Mouse (Mus musculus): Measurements from ENCODE around the gene Olfr462. TPM values are rescaled to one million over a fixed set of nuclear protein-coding genes. Genes with fewer than 3 reads are reported as not detected.
"Not testable (repeated sequence)": the region's sequence is repeated elsewhere in the genome, so short reads cannot be mapped to it uniquely, and the experiment has no call there.

The Olfr462 gene
- not detected for total RNA-seq (2021)
- long read RNA-seq, experiment 1 = 0 reads
- long read RNA-seq, experiment 2 = 0 reads

GRCm38 (mm10) chr11:87892168-87892567 is at the start of gene Olfr462:
TSS of gene Olfr462 (minus strand) at chr11:87892268.
- intact Hi-C loops (cut with DNase I) = no loop called here
- DNase-seq = no peak

- intact Hi-C loops (cut with DNase I) = no loop called here
- no peak for DNase-seq
Observed at GRCm38 (mm10) chr11:87935467-87935866, 43.4 kb upstream of the Olfr462 start.

GRCm38 (mm10) chr11:87933731-87934130 is 41.7 kb upstream of the Olfr462 start:
- no peak for DNase-seq
- intact Hi-C loops (cut with DNase I) = no loop called here

- no peak for DNase-seq
- intact Hi-C loops (cut with DNase I) = no loop called here
Observed at GRCm38 (mm10) chr11:87930348-87930747, 38.3 kb upstream of the Olfr462 start.

GRCm38 (mm10) chr11:87920966-87921365 is 28.9 kb upstream of the Olfr462 start, which contains the start of gene Olfr464:
TSS of gene Olfr464 (minus strand) at chr11:87920967.
- no peak for DNase-seq
- intact Hi-C loops (cut with DNase I) = no loop called here

- DNase-seq = no peak
- intact Hi-C loops (cut with DNase I) = no loop called here
Observed at GRCm38 (mm10) chr11:87920301-87920700, 28.2 kb upstream of the Olfr462 start.

- intact Hi-C loops (cut with DNase I) = no loop called here
- DNase-seq = no peak
Observed at GRCm38 (mm10) chr11:87916005-87916404, 23.9 kb upstream of the Olfr462 start.

GRCm38 (mm10) chr11:87904331-87904730 is 12.3 kb upstream of the Olfr462 start:
- no peak for DNase-seq

GRCm38 (mm10) chr11:87897287-87897686 is 5.2 kb upstream of the Olfr462 start, which contains the start of gene Olfr463:
TSS of gene Olfr463 (minus strand) at chr11:87897387.
- no peak for DNase-seq
- intact Hi-C loops (cut with DNase I) = no loop called here

More at GRCm38 (mm10) chr11:87904331-87904730, 12.3 kb upstream of the Olfr462 start:
- intact Hi-C loops (cut with DNase I) = no loop called here

- no peak for DNase-seq
- intact Hi-C loops (cut with DNase I) = no loop called here
Observed at GRCm38 (mm10) chr11:87884856-87885255, 7.2 kb downstream of the Olfr462 start.

- intact Hi-C loops (cut with DNase I) = no loop called here
- no peak for DNase-seq
Observed at GRCm38 (mm10) chr11:87883493-87883892, 8.6 kb downstream of the Olfr462 start.

- no peak for DNase-seq
- intact Hi-C loops (cut with DNase I) = no loop called here
Observed at GRCm38 (mm10) chr11:87881714-87882113, 10.4 kb downstream of the Olfr462 start.

- intact Hi-C loops (cut with DNase I) = no loop called here
- DNase-seq = no peak
Observed at GRCm38 (mm10) chr11:87879826-87880225, 12.2 kb downstream of the Olfr462 start.

GRCm38 (mm10) chr11:87875436-87875835 is 16.6 kb downstream of the Olfr462 start, which contains the start of gene Epx:
TSS of gene Epx (minus strand) at chr11:87875536.
- no peak for DNase-seq
- intact Hi-C loops (cut with DNase I) = no loop called here

- DNase-seq = no peak
- intact Hi-C loops (cut with DNase I) = no loop called here
Observed at GRCm38 (mm10) chr11:87871766-87872165, 20.3 kb downstream of the Olfr462 start.

- intact Hi-C loops (cut with DNase I) = no loop called here
- DNase-seq = no peak
Observed at GRCm38 (mm10) chr11:87870096-87870495, 22.0 kb downstream of the Olfr462 start.

- intact Hi-C loops (cut with DNase I); DNase-seq: not testable (repeated sequence)
Observed at GRCm38 (mm10) chr11:87866891-87867290, 25.2 kb downstream of the Olfr462 start.

- no peak for DNase-seq
- intact Hi-C loops (cut with DNase I) = no loop called here
Observed at GRCm38 (mm10) chr11:87862805-87863204, 29.3 kb downstream of the Olfr462 start.

GRCm38 (mm10) chr11:87860426-87860825 is 31.6 kb downstream of the Olfr462 start:
- no peak for DNase-seq
- intact Hi-C loops (cut with DNase I) = no loop called here

GRCm38 (mm10) chr11:87859273-87859672 is 32.8 kb downstream of the Olfr462 start:
- intact Hi-C loops (cut with DNase I) = no loop called here
- DNase-seq = no peak

- no peak for DNase-seq
- intact Hi-C loops (cut with DNase I) = no loop called here
Observed at GRCm38 (mm10) chr11:87854550-87854949, 37.5 kb downstream of the Olfr462 start.

- intact Hi-C loops (cut with DNase I) = no loop called here
- DNase-seq = no peak
Observed at GRCm38 (mm10) chr11:87853597-87853954, 38.5 kb downstream of the Olfr462 start.

All from gastrocnemius, postnatal 36 days (tissue).